Mouse (Mus musculus): ENCODE measurements around the gene Gm20388. TPM values are rescaled to one million over a fixed set of nuclear protein-coding genes. Genes with fewer than 3 reads are reported as not detected.
"Not testable (repeated sequence)": the region's sequence is repeated elsewhere in the genome, so short reads cannot be mapped to it uniquely, and the experiment has no call there.

The Gm20388 gene
- polyA plus RNA-seq, 1 experiment from 2014 or later, result 7.4 TPM

- H3K4me2 ChIP-seq (ENCODE audit: low read depth, low read length), result no peak overlapping the region
- H3K9ac ChIP-seq (ENCODE audit: low read length), result no peak overlapping the region
- no peak for ATAC-seq (ENCODE audit: insufficient read depth, low FRiP score)
- H3K9me3 ChIP-seq (replicated peaks; ENCODE audit: control insufficient read depth, low read length), result no peaks in the 10 kb centered on the region
- WGBS, result 89% methylated on average over 17 of the region's 17 CpGs
- H3K27me3 ChIP-seq (ENCODE audit: control insufficient read depth, insufficient read depth, low read length), result no peaks in the 10 kb centered on the region
- H3K27ac ChIP-seq (ENCODE audit: low read length), result no peak overlapping the region
- H3K4me1 ChIP-seq (ENCODE audit: control insufficient read depth, insufficient read depth, low read length), result no peaks in the 10 kb centered on the region; the same call in 1 of the 2 replicates
- no peaks in the 10 kb centered on the region for H3K36me3 ChIP-seq (ENCODE audit: control insufficient read depth, insufficient read depth, low read length)
- H3K4me3 ChIP-seq (replicated peaks; ENCODE audit: low read length), result no peak overlapping the region
These were observed 2713.4 kb downstream of the Gm20388 start for GRCm38 (mm10) chr8:122623844-122624642.

GRCm38 (mm10) chr8:122624653-122625052 lies 2714.0 kb downstream of the Gm20388 start:
- Histone ChIP-seq H3K4me1 (ENCODE audit: control insufficient read depth, insufficient read depth, low read length) (no peaks in the 10 kb centered on the region; the same call in 1 of the 2 replicates), H3K4me3 (replicated peaks; ENCODE audit: low read length) (no peak overlapping the region), H3K9ac (ENCODE audit: low read length) (no peak overlapping the region), H3K4me2 (ENCODE audit: low read depth, low read length) (no peak overlapping the region), H3K36me3 (ENCODE audit: control insufficient read depth, insufficient read depth, low read length) (no peaks in the 10 kb centered on the region), H3K27me3 (ENCODE audit: control insufficient read depth, insufficient read depth, low read length) (no peaks in the 10 kb centered on the region), H3K27ac (ENCODE audit: low read length) (no peak overlapping the region), H3K9me3 (replicated peaks; ENCODE audit: control insufficient read depth, low read length) (no peaks in the 10 kb centered on the region)
- WGBS, result 69% methylated on average over 5 of the region's 5 CpGs
- ATAC-seq (ENCODE audit: insufficient read depth, low FRiP score), result no peak

- Histone ChIP-seq H3K36me3 (ENCODE audit: control insufficient read depth, insufficient read depth, low read length) (no peaks in the 10 kb centered on the region), H3K9ac (ENCODE audit: low read length) (no peak overlapping the region), H3K9me3 (replicated peaks; ENCODE audit: control insufficient read depth, low read length) (no peaks in the 10 kb centered on the region), H3K4me1 (ENCODE audit: control insufficient read depth, insufficient read depth, low read length) (no peaks in the 10 kb centered on the region), H3K4me2 (ENCODE audit: low read depth, low read length) (no peak overlapping the region), H3K27ac (ENCODE audit: low read length) (no peak overlapping the region), H3K27me3 (ENCODE audit: control insufficient read depth, insufficient read depth, low read length) (no peaks in the 10 kb centered on the region), H3K4me3 (replicated peaks; ENCODE audit: low read length) (no peak overlapping the region)
- no peak for ATAC-seq (ENCODE audit: insufficient read depth, low FRiP score)
- 75% methylated on average over 9 of the region's 9 CpGs for WGBS
These were observed 2715.2 kb downstream of the Gm20388 start for GRCm38 (mm10) chr8:122625811-122626210.

GRCm38 (mm10) chr8:122626896-122627295 lies 2716.3 kb downstream of the Gm20388 start:
- Histone ChIP-seq H3K9ac (ENCODE audit: low read length) (no peak overlapping the region), H3K9me3 (replicated peaks; ENCODE audit: control insufficient read depth, low read length) (no peaks in the 10 kb centered on the region), H3K27me3 (ENCODE audit: control insufficient read depth, insufficient read depth, low read length) (no peaks in the 10 kb centered on the region), H3K4me2 (ENCODE audit: low read depth, low read length) (no peak overlapping the region), H3K36me3 (ENCODE audit: control insufficient read depth, insufficient read depth, low read length) (no peaks in the 10 kb centered on the region), H3K4me1 (ENCODE audit: control insufficient read depth, insufficient read depth, low read length) (no peaks in the 10 kb centered on the region), H3K27ac (ENCODE audit: low read length) (no peak overlapping the region), H3K4me3 (replicated peaks; ENCODE audit: low read length) (no peak overlapping the region)
- 74% methylated on average over 2 of the region's 2 CpGs for WGBS
- ATAC-seq (ENCODE audit: insufficient read depth, low FRiP score), result no peak

GRCm38 (mm10) chr8:122629388-122629787 lies 2718.7 kb downstream of the Gm20388 start:
- H3K27me3 ChIP-seq (ENCODE audit: control insufficient read depth, insufficient read depth, low read length), result no peaks in the 10 kb centered on the region
- H3K4me3 ChIP-seq (replicated peaks; ENCODE audit: low read length), result no peak overlapping the region
- H3K27ac ChIP-seq (ENCODE audit: low read length), result no peak overlapping the region
- H3K9ac ChIP-seq (ENCODE audit: low read length), result no peak overlapping the region
- no peak overlapping the region for H3K4me2 ChIP-seq (ENCODE audit: low read depth, low read length)
- H3K9me3 ChIP-seq (replicated peaks; ENCODE audit: control insufficient read depth, low read length), result no peaks in the 10 kb centered on the region
- H3K4me1 ChIP-seq (ENCODE audit: control insufficient read depth, insufficient read depth, low read length), result no peaks in the 10 kb centered on the region
- no peak for ATAC-seq (ENCODE audit: insufficient read depth, low FRiP score)
- WGBS, result 59% methylated on average over 10 of the region's 10 CpGs
- no peaks in the 10 kb centered on the region for H3K36me3 ChIP-seq (ENCODE audit: control insufficient read depth, insufficient read depth, low read length)

- H3K9me3 ChIP-seq (replicated peaks; ENCODE audit: control insufficient read depth, low read length), result no peaks in the 10 kb centered on the region
- H3K27ac ChIP-seq (ENCODE audit: low read length), result no peak overlapping the region
- no peaks in the 10 kb centered on the region for H3K27me3 ChIP-seq (ENCODE audit: control insufficient read depth, insufficient read depth, low read length)
- H3K36me3 ChIP-seq (ENCODE audit: control insufficient read depth, insufficient read depth, low read length), result no peaks in the 10 kb centered on the region
- ATAC-seq (ENCODE audit: insufficient read depth, low FRiP score), result no peak
- H3K4me3 ChIP-seq (replicated peaks; ENCODE audit: low read length), result no peak overlapping the region
- 50% methylated on average over 22 of the region's 22 CpGs for WGBS
- H3K4me1 ChIP-seq (ENCODE audit: control insufficient read depth, insufficient read depth, low read length), result 0 out of 2 replicates have a peak, but pooled peaks cover 4% of the 10 kb centered on the region
- H3K4me2 ChIP-seq (ENCODE audit: low read depth, low read length), result no peak overlapping the region
- H3K9ac ChIP-seq (ENCODE audit: low read length), result no peak overlapping the region
These were observed 2720.1 kb downstream of the Gm20388 start for GRCm38 (mm10) chr8:122630696-122631095.

GRCm38 (mm10) chr8:122632134-122632533 lies 2721.5 kb downstream of the Gm20388 start:
- H3K4me2 ChIP-seq (ENCODE audit: low read depth, low read length); H3K9me3 ChIP-seq (replicated peaks; ENCODE audit: control insufficient read depth, low read length); H3K4me3 ChIP-seq (replicated peaks; ENCODE audit: low read length); H3K9ac ChIP-seq (ENCODE audit: low read length); ATAC-seq (ENCODE audit: insufficient read depth, low FRiP score); H3K27me3 ChIP-seq (ENCODE audit: control insufficient read depth, insufficient read depth, low read length); H3K27ac ChIP-seq (ENCODE audit: low read length); H3K36me3 ChIP-seq (ENCODE audit: control insufficient read depth, insufficient read depth, low read length): not testable (repeated sequence)
- H3K4me1 ChIP-seq (ENCODE audit: control insufficient read depth, insufficient read depth, low read length), result peaks cover 14% of the 10 kb centered on the region
- 68% methylated on average over 3 of the region's 3 CpGs for WGBS

GRCm38 (mm10) chr8:122633205-122633604 lies 2722.6 kb downstream of the Gm20388 start:
- ATAC-seq (ENCODE audit: insufficient read depth, low FRiP score), result no peak
- Histone ChIP-seq H3K9me3 (replicated peaks; ENCODE audit: control insufficient read depth, low read length) (no peaks in the 10 kb centered on the region), H3K4me3 (replicated peaks; ENCODE audit: low read length) (no peak overlapping the region), H3K27ac (ENCODE audit: low read length) (no peak overlapping the region), H3K27me3 (ENCODE audit: control insufficient read depth, insufficient read depth, low read length) (no peaks in the 10 kb centered on the region), H3K4me2 (ENCODE audit: low read depth, low read length) (no peak overlapping the region), H3K4me1 (ENCODE audit: control insufficient read depth, insufficient read depth, low read length) (peaks cover 16% of the 10 kb centered on the region), H3K36me3 (ENCODE audit: control insufficient read depth, insufficient read depth, low read length) (no peaks in the 10 kb centered on the region), H3K9ac (ENCODE audit: low read length) (no peak overlapping the region)
- 92% methylated on average over 14 of the region's 14 CpGs for WGBS

- Histone ChIP-seq H3K27me3 (ENCODE audit: control insufficient read depth, insufficient read depth, low read length) (no peaks in the 10 kb centered on the region), H3K9me3 (replicated peaks; ENCODE audit: control insufficient read depth, low read length) (no peaks in the 10 kb centered on the region), H3K4me1 (ENCODE audit: control insufficient read depth, insufficient read depth, low read length) (peaks cover 41% of the 10 kb centered on the region), H3K36me3 (ENCODE audit: control insufficient read depth, insufficient read depth, low read length) (no peaks in the 10 kb centered on the region), H3K4me2 (ENCODE audit: low read depth, low read length) (peak overlapping the region; percentile 19; the same call in 1 of the 2 replicates), H3K9ac (ENCODE audit: low read length) (no peak overlapping the region; the same call in 1 of the 2 replicates), H3K27ac (ENCODE audit: low read length) (peak overlapping the region; percentile 87), H3K4me3 (replicated peaks; ENCODE audit: low read length) (no peak overlapping the region)
- 33% methylated on average over 14 of the region's 14 CpGs for WGBS
- peak; percentile 87 for ATAC-seq (ENCODE audit: insufficient read depth, low FRiP score)
These were observed 2725.5 kb downstream of the Gm20388 start for GRCm38 (mm10) chr8:122635878-122636802.
